Comparison of ENCODE assay signal across 20 mouse cellular contexts in genomic region chr8:11564721-11565120, GRCm38 (mm10).
"Had no signal": no experiment of that assay in that cellular context is flagged by ENCODE, and none has a peak within 500 bp of the region (broad histone marks: within the 10 kb centered on the region; RNA-seq: fewer than 3 reads in every experiment).

No protein-coding gene starts in this region.

- H3K27ac ChIP-seq: liver, embryonic 13.5 days; liver, embryonic 15.5 days; lung, embryonic 15.5 days; macrophage; midbrain, embryonic 10.5 days; midbrain, embryonic 12.5 days; neural tube, embryonic 12.5 days had no signal

- H3K4me3 ChIP-seq: liver, embryonic 13.5 days; liver, embryonic 15.5 days; lung, embryonic 15.5 days; midbrain, embryonic 10.5 days; midbrain, embryonic 12.5 days; myocyte; neural tube, embryonic 12.5 days had no signal

- H3K9me3 ChIP-seq: liver, embryonic 13.5 days; liver, embryonic 15.5 days; lung, embryonic 15.5 days; midbrain, embryonic 10.5 days; neural tube, embryonic 12.5 days had no signal

- H3K4me2 ChIP-seq: liver, embryonic 13.5 days; liver, embryonic 15.5 days; lung, embryonic 15.5 days; midbrain, embryonic 12.5 days; neural tube, embryonic 12.5 days had no signal

- ATAC-seq: liver, postnatal 0 days; midbrain, embryonic 16.5 days had no signal

- H3K9ac ChIP-seq: liver, embryonic 13.5 days; liver, embryonic 15.5 days; liver, postnatal 0 days; lung, embryonic 15.5 days; midbrain, embryonic 12.5 days; neural tube, embryonic 12.5 days had no signal

- DNase-seq: liver, embryonic 13.5 days; liver, postnatal 0 days; lung, adult 2 months; lung, postnatal 14 days; midbrain, embryonic 14.5 days; retina, postnatal 1 day; right cerebral cortex, adult 18-20 months; right cerebral cortex, postnatal 25 days; right cerebral cortex, postnatal 4 days; spleen, adult 18-20 months; thymus, adult 18-20 months; thymus, postnatal 25 days had no signal

- H3K4me1 ChIP-seq: midbrain, embryonic 12.5 days had no signal

- H3K27me3 ChIP-seq: liver, embryonic 13.5 days; liver, embryonic 15.5 days; lung, embryonic 15.5 days; midbrain, embryonic 12.5 days; neural tube, embryonic 12.5 days had no signal
